Mouse (Mus musculus) olfactory bulb, adult 2 months (tissue): ENCODE measurements around the gene Gm10300. TPM values are rescaled to one million over a fixed set of nuclear protein-coding genes. Genes with fewer than 3 reads are reported as not detected.
A peak's percentile ranks its signal among the peaks of the same experiment; 100 is the strongest.

Experiments used
- H3K27ac ChIP-seq: fragments of 200-500 bp; 2 replicates; pipeline ENCODE4 v1.5.1; 2012; ENCODE audit warnings: low read depth, low read length; ENCODE audit not compliant: insufficient read depth
- H3K4me1 ChIP-seq: fragments of 200-500 bp; 2 replicates; pipeline ENCODE4 v1.6.1; 2012; ENCODE audit warnings: low read length; ENCODE audit not compliant: control insufficient read depth, insufficient read depth
- H3K4me3 ChIP-seq: fragments of 200-500 bp; 2 replicates; pipeline ENCODE4 v1.5.1; 2012; ENCODE audit warnings: mild to moderate bottlenecking, low read depth, low read length, moderate library complexity; ENCODE audit not compliant: insufficient read depth
- CTCF ChIP-seq: fragments of 200-500 bp; IDR thresholded peaks from 2 replicates; pipeline ENCODE4 v1.5.1; 2012; ENCODE audit warnings: low read depth, mild to moderate bottlenecking, low read length, moderate library complexity; ENCODE audit not compliant: insufficient read depth
- POLR2A ChIP-seq: fragments of 200-500 bp; IDR thresholded peaks from 2 replicates; pipeline ENCODE4 v1.6.1; 2012; ENCODE audit warnings: mild to moderate bottlenecking, low read depth, low read length, moderate library complexity; ENCODE audit not compliant: insufficient read depth
- WGBS: fragments of 180-500 bp; shearing (Covaris S2); methylation state at CpG from one replicate; pipeline ENCODE4 v1.1.7; 2018; 5-methylcytosine and 5-hydroxymethylcytosine counted together
- polyA plus RNA-seq: library from polyadenylated mRNA; stranded (reverse); fragments of >200 nt; gene quantifications from 2 replicates; pipeline ENCODE4 v1.2.4, GENCODE M21; 2012; ENCODE audit warnings: low replicate concordance; ENCODE audit not compliant: missing spikeins, insufficient read depth, insufficient read length

The Gm10300 gene
- polyA plus RNA-seq, 1 experiment: not detected

GRCm38 (mm10) chr4:132065578-132065977 is 8.9 kb upstream of the Gm10300 start:
- 72% methylated on average over 3 of the region's 3 CpGs for WGBS
- Histone ChIP-seq H3K4me1 (no peaks in the 10 kb centered on the region), H3K4me3 (no peak overlapping the region), H3K27ac (no peak overlapping the region)
- TF ChIP-seq POLR2A (no peak), CTCF (no peak)

- 50% methylated on average over 10 of the region's 10 CpGs for WGBS
- no peak overlapping the region for H3K4me3 ChIP-seq
- no peak overlapping the region for H3K27ac ChIP-seq
- no peaks in the 10 kb centered on the region for H3K4me1 ChIP-seq
- TF ChIP-seq CTCF (no peak), POLR2A (no peak)
Observed at GRCm38 (mm10) chr4:132066101-132066773, 8.3 kb upstream of the Gm10300 start.

GRCm38 (mm10) chr4:132067112-132067937 is 7.2 kb upstream of the Gm10300 start:
- no peak overlapping the region for H3K4me3 ChIP-seq
- no peaks in the 10 kb centered on the region for H3K4me1 ChIP-seq
- no peak overlapping the region for H3K27ac ChIP-seq
- no peak for TF ChIP-seq CTCF
- no peak for TF ChIP-seq POLR2A
- 93% methylated on average over 14 of the region's 14 CpGs for WGBS

- H3K4me1 ChIP-seq: no peaks in the 10 kb centered on the region
- H3K4me3 ChIP-seq: no peak overlapping the region
- TF ChIP-seq CTCF: no peak
- WGBS: 76% methylated on average over 2 of the region's 2 CpGs
- no peak overlapping the region for H3K27ac ChIP-seq
Observed at GRCm38 (mm10) chr4:132067938-132068235, 6.6 kb upstream of the Gm10300 start.

GRCm38 (mm10) chr4:132071674-132072073 is 2.8 kb upstream of the Gm10300 start:
- no peak overlapping the region for H3K27ac ChIP-seq
- WGBS: 97% methylated on average over 2 of the region's 2 CpGs
- TF ChIP-seq POLR2A (no peak), CTCF (no peak)
- H3K4me3 ChIP-seq: no peak overlapping the region
- H3K4me1 ChIP-seq: peaks cover 16% of the 10 kb centered on the region

GRCm38 (mm10) chr4:132072156-132072555 is 2.3 kb upstream of the Gm10300 start:
- TF ChIP-seq POLR2A (no peak), CTCF (no peak)
- Histone ChIP-seq H3K4me1 (peaks cover 20% of the 10 kb centered on the region), H3K4me3 (no peak overlapping the region), H3K27ac (no peak overlapping the region)
- 91% methylated on average over 3 of the region's 3 CpGs for WGBS

GRCm38 (mm10) chr4:132072946-132073345 is 1.6 kb upstream of the Gm10300 start:
- peaks cover 20% of the 10 kb centered on the region for H3K4me1 ChIP-seq
- no peak for TF ChIP-seq CTCF
- no peak for TF ChIP-seq POLR2A
- H3K27ac ChIP-seq: no peak overlapping the region
- no peak overlapping the region for H3K4me3 ChIP-seq
- WGBS: 92% methylated on average over 6 of the region's 6 CpGs

GRCm38 (mm10) chr4:132074933-132075769 is 654 bp downstream of the Gm10300 start, which contains the start of gene Epb41:
Epb41 (minus strand) TSS chr4:132075321.
- H3K4me1 ChIP-seq: peaks cover 23% of the 10 kb centered on the region
- TF ChIP-seq POLR2A: no peak
- TF ChIP-seq CTCF: no peak
- 2% methylated on average over 47 of the region's 47 CpGs for WGBS
- no peak within 1 kb of the TSS for H3K27ac ChIP-seq
- peak within 1 kb of the TSS; percentile 53 for H3K4me3 ChIP-seq

- H3K27ac ChIP-seq: no peak overlapping the region
- TF ChIP-seq POLR2A (no peak), CTCF (no peak)
- peaks cover 23% of the 10 kb centered on the region for H3K4me1 ChIP-seq
- no peak overlapping the region for H3K4me3 ChIP-seq
- WGBS: 61% methylated on average over 1 of the region's 1 CpGs
Observed at GRCm38 (mm10) chr4:132075796-132076195, 1.3 kb downstream of the Gm10300 start.
